Mouse (Mus musculus) liver, embryonic 14.5 days (tissue): ENCODE measurements around the gene Rimbp2. TPM values are rescaled to one million over a fixed set of nuclear protein-coding genes. Genes with fewer than 3 reads are reported as not detected.

ENCODE experiments used
- ATAC-seq: fragments of 200-750 bp; cut with Nextera tagmentation; 2 replicates; pipeline ENCODE4 v1.8.0; 2017; ENCODE audit warnings: moderate number of reproducible peaks, mild to moderate bottlenecking, moderate library complexity; ENCODE audit not compliant: insufficient read depth
- DNase-seq, 3 experiments: peaks; one replicate each; pipeline ENCODE4 v3.0.0-alpha.2; 2012 to 2013; ENCODE audit warnings: low read depth in 3 of 3, low spot score in 3 of 3
- H3K27ac ChIP-seq: fragments of 300-500 bp; sonication (generic); 2 replicates; pipeline ENCODE4 v1.5.1; 2014; ENCODE audit warnings: moderate library complexity, mild to moderate bottlenecking, control low read depth, inconsistent platforms
- H3K27me3 ChIP-seq: fragments of 300-500 bp; sonication (generic); 2 replicates; pipeline ENCODE4 v1.6.1; 2014; ENCODE audit warnings: mild to moderate bottlenecking, low read length, moderate library complexity; ENCODE audit not compliant: control insufficient read depth, insufficient read depth
- H3K36me3 ChIP-seq: fragments of 300-500 bp; sonication (generic); replicated peaks from 2 replicates; pipeline ENCODE4 v1.6.1; 2014; ENCODE audit warnings: low read depth; ENCODE audit not compliant: control insufficient read depth, insufficient read depth
- H3K4me1 ChIP-seq, 2 experiments: fragments of 200-500 bp in 1 of 2; fragments of 300-500 bp in 1 of 2; sonication (generic) in 1 of 2; replicated peaks; 2 replicates each; pipeline ENCODE4 v1.6.1; 2012 to 2014; ENCODE audit warnings: antibody characterized with exemption in 1 of 2, inconsistent platforms in 1 of 2, low read length in 1 of 2; ENCODE audit not compliant: control insufficient read depth in 2 of 2, insufficient read depth in 2 of 2
- H3K4me2 ChIP-seq: fragments of 300-500 bp; sonication (generic); 2 replicates; pipeline ENCODE4 v1.6.1; 2014; ENCODE audit warnings: low read depth, mild to moderate bottlenecking, control low read depth, moderate library complexity
- H3K4me3 ChIP-seq, 2 experiments: fragments of 200-500 bp in 1 of 2; fragments of 300-500 bp in 1 of 2; sonication (generic) in 1 of 2; 2 replicates each; pipeline ENCODE4 v1.5.1; 2012 to 2014; ENCODE audit warnings: low read depth in 2 of 2, low read length in 2 of 2, mild to moderate bottlenecking in 2 of 2, control low read depth in 1 of 2, inconsistent platforms in 1 of 2, moderate library complexity in 1 of 2; ENCODE audit not compliant: insufficient read depth in 1 of 2
- H3K9ac ChIP-seq: fragments of 300-500 bp; sonication (generic); replicated peaks from 2 replicates; pipeline ENCODE4 v1.6.1; 2014; ENCODE audit warnings: mild to moderate bottlenecking, control low read depth, moderate library complexity
- H3K9me3 ChIP-seq: fragments of 300-500 bp; sonication (generic); 2 replicates; pipeline ENCODE4 v1.6.1; 2016; ENCODE audit warnings: low read length, mixed read lengths; ENCODE audit not compliant: control insufficient read depth
- CTCF ChIP-seq: IDR thresholded peaks from 2 replicates; pipeline ENCODE4 v1.5.1; 2016; ENCODE audit warnings: antibody characterized with exemption, low read depth, control low read depth
- EP300 ChIP-seq: IDR thresholded peaks from 2 replicates; pipeline ENCODE4 v1.6.1; 2016; ENCODE audit warnings: antibody characterized with exemption, low read depth
- WGBS: fragments of 180-500 bp; shearing (Covaris S2); extraction: QIAGEN DNeasy Blood & Tissue Kit; methylation state at CpG from one replicate; pipeline ENCODE4 v1.1.7; 2014; ENCODE audit not compliant: insufficient replicate concordance; 5-methylcytosine and 5-hydroxymethylcytosine counted together
- polyA plus RNA-seq, 2 experiments: library from polyadenylated mRNA; depleted of rRNA in 1 of 2; stranded (reverse) in 1 of 2; unstranded in 1 of 2; fragments of >200 nt; fragmentation: Nextera tagmentation in 1 of 2; extraction: Ambion mirVana in 1 of 2; gene quantifications; 2 replicates each; pipeline versions ENCODE4 v1.2.1 to v1.2.3; 2012 to 2014

Gene Rimbp2
- polyA plus RNA-seq, 2 experiments, result 0.01 TPM; not detected in 1

DNA sequence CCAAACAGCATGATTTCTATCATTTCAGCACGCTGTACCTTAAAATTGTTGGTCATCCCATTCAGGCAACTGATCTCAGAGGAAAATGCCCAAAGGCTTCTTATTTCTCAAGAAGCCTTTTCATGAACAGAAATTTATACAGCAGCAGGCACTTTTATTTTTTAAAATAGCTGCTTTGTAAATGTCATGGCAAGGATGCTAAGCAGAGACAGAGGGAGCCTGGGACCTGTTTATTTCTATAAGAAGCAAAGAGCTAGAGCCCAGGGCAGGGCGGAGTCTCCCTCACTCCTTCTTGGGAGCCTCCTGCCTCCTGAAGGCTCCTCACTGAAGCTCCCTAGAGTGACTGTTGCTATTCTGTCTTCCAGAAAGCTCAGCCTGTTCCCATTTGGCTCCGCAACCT, 40.9 kb downstream of the Rimbp2 start:
- H3K27ac ChIP-seq, result no peak overlapping the region
- no peaks in the 10 kb centered on the region for H3K4me1 ChIP-seq
- H3K27me3 ChIP-seq, result no peaks in the 10 kb centered on the region
- no peaks in the 10 kb centered on the region for H3K36me3 ChIP-seq
- TF ChIP-seq CTCF, result no peak
- no peak for TF ChIP-seq EP300
- H3K9ac ChIP-seq, result no peak overlapping the region
- ATAC-seq (no peak), DNase-seq (no peak)
- WGBS, result 75% methylated on average over 3 of the region's 3 CpGs
- no peak overlapping the region for H3K4me3 ChIP-seq
- no peaks in the 10 kb centered on the region for H3K9me3 ChIP-seq
- H3K4me2 ChIP-seq, result no peak overlapping the region

DNA sequence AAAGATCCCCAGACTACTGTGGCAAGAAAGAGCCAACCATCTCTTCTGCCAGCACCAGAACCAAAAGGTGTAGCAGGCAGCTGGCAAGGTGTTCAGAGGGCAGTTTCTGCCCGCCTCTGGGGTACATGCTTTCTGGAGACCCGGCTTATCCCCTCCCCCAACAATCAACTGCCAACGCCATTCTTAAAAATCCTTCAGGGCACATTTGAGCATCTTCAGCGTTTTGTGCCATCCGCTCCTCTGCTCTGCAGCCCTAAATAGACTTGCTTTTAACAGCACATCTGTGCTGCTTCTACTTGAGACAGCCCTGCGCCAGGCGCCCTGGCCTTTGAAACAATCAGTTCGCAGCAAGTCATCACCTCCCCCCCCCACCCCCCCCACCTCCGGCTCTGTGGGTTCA, 41.7 kb downstream of the Rimbp2 start:
- TF ChIP-seq CTCF, result no peak
- no peak for TF ChIP-seq EP300
- no peak for DNase-seq
- Histone ChIP-seq H3K9ac (no peak overlapping the region), H3K4me1 (no peaks in the 10 kb centered on the region), H3K9me3 (no peaks in the 10 kb centered on the region), H3K27ac (no peak overlapping the region), H3K36me3 (no peaks in the 10 kb centered on the region), H3K4me2 (no peak overlapping the region), H3K27me3 (no peaks in the 10 kb centered on the region), H3K4me3 (no peak overlapping the region)
- WGBS, result 61% methylated on average over 8 of the region's 9 CpGs
- no peak for ATAC-seq

DNA sequence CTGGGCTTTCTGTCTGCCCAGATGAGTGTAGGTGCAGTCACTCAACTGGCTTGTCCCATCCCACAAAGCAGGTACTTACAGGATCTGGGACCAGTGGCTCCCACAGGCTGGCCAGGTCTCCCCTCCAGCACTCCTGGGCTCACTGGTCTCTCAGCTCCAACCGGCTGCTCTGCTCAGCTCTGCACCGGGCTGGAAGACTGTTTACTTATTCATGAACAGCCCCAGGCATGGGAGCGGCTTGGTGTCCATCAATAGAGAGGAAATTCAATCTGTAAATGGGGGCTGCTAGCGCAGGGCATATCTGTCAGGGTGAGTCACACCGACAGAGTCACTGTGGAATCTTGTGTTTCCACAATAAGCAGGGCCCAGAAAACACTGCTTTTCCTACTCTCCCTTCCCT, 49.2 kb downstream of the Rimbp2 start:
- Histone ChIP-seq H3K9me3 (no peaks in the 10 kb centered on the region), H3K27ac (no peak overlapping the region), H3K4me1 (no peaks in the 10 kb centered on the region), H3K36me3 (no peaks in the 10 kb centered on the region), H3K9ac (no peak overlapping the region), H3K4me2 (no peak overlapping the region), H3K4me3 (no peak overlapping the region), H3K27me3 (no peaks in the 10 kb centered on the region)
- no peak for TF ChIP-seq CTCF
- TF ChIP-seq EP300, result no peak
- ATAC-seq (no peak), DNase-seq (no peak)
- WGBS, result 42% methylated on average over 5 of the region's 5 CpGs

DNA sequence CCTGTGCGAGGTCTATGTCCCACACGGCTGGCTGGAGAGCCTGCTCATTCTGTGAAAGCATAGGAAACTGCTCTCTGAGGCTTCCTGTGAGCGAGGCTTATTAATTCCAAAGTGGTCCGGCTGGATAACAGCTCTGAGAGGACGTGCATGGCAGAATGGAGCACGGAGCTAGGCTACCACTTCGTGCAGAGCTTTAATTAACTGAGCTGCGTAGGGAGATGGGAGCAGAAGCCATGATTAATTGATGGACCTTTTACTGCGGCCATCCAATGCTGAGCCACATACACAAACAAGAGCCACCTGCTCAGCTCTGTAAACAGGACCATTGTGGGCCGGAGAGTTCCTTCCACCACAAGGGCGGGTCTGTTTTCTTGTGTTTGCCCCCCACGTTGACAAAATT, 50.2 kb downstream of the Rimbp2 start:
- no peak for DNase-seq
- Histone ChIP-seq H3K9me3 (no peaks in the 10 kb centered on the region), H3K4me1 (no peaks in the 10 kb centered on the region), H3K36me3 (no peaks in the 10 kb centered on the region), H3K9ac (no peak overlapping the region), H3K27ac (no peak overlapping the region), H3K4me3 (no peak overlapping the region), H3K4me2 (no peak overlapping the region), H3K27me3 (no peaks in the 10 kb centered on the region)
- TF ChIP-seq CTCF (no peak), EP300 (no peak)
- ATAC-seq, result no peak
- 55% methylated on average over 12 of the region's 12 CpGs for WGBS

DNA sequence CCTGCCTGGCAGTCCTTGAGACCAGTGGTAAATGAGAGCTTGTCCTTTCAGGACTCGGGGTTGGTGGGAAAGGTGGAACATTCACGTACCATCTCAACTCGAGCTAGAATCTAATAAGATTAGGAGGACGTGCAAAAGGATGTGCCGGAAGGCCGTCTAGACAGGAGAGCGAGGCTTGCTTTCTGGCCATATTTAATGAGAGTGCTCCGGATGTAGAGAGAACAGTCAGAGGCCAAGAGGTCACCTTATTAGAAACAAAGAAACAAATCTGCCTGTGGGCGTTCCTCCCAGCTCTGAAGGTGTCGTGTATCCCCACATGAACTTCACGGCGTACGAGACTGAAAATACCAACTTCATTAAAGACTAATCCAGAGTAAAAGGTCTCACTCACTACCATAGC, 53.3 kb downstream of the Rimbp2 start:
- ATAC-seq (no peak), DNase-seq (no peak)
- H3K4me1 ChIP-seq, result no peaks in the 10 kb centered on the region
- H3K9ac ChIP-seq, result no peak overlapping the region
- TF ChIP-seq CTCF (no peak), EP300 (no peak)
- H3K27me3 ChIP-seq, result no peaks in the 10 kb centered on the region
- no peak overlapping the region for H3K4me3 ChIP-seq
- no peaks in the 10 kb centered on the region for H3K9me3 ChIP-seq
- no peak overlapping the region for H3K27ac ChIP-seq
- H3K4me2 ChIP-seq, result no peak overlapping the region
- no peaks in the 10 kb centered on the region for H3K36me3 ChIP-seq
- 68% methylated on average over 13 of the region's 13 CpGs for WGBS

DNA sequence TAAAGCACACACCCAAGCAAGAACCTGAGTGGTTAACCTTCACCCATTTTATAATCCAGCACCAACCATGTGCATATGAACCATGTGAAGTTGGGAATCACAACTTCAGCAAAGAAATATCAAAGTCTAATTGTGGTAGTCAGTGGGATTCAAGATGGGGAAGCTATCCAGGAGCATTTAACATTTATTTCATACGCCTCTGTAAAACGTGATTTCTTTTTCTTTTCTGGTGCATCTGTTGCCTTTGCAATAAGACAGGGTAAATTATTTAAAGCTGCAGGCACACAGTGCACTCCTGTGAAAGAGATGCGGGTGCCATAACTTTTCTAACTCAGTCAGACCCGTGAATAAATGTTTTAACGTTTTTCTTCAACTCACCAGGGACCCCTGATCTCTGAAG, 58.4 kb downstream of the Rimbp2 start:
- ATAC-seq (no peak), DNase-seq (no peak)
- no peaks in the 10 kb centered on the region for H3K9me3 ChIP-seq
- TF ChIP-seq CTCF (no peak), EP300 (no peak)
- no peak overlapping the region for H3K4me2 ChIP-seq
- H3K36me3 ChIP-seq, result no peaks in the 10 kb centered on the region
- no peaks in the 10 kb centered on the region for H3K4me1 ChIP-seq
- no peak overlapping the region for H3K9ac ChIP-seq
- 60% methylated on average over 5 of the region's 5 CpGs for WGBS
- no peak overlapping the region for H3K4me3 ChIP-seq
- no peaks in the 10 kb centered on the region for H3K27me3 ChIP-seq
- H3K27ac ChIP-seq, result no peak overlapping the region
